Mouse (Mus musculus): Measurements from ENCODE around the gene Clca1. TPM values are rescaled to one million over a fixed set of nuclear protein-coding genes. Genes with fewer than 3 reads are reported as not detected.

Clca1 gene
- polyA plus RNA-seq, 1 experiment from 2014 or later: not detected

- DNase-seq (ENCODE audit: low spot score): no peak
- Histone ChIP-seq H3K27ac (replicated peaks) (no peak overlapping the region), H3K36me3 (replicated peaks) (no peaks in the 10 kb centered on the region), H3K4me1 (no peaks in the 10 kb centered on the region), H3K27me3 (replicated peaks; ENCODE audit: low read depth, poor library complexity, severe bottlenecking) (no peaks in the 10 kb centered on the region), H3K4me3 (no peak overlapping the region), H3K9me3 (no peaks in the 10 kb centered on the region)
Measured at GRCm38 (mm10) chr3:144992618-144993017, 40.0 kb downstream of the Clca1 start.

GRCm38 (mm10) chr3:144985890-144986289, 46.7 kb downstream of the Clca1 start:
- H3K4me1 ChIP-seq: no peaks in the 10 kb centered on the region
- H3K27me3 ChIP-seq (replicated peaks; ENCODE audit: low read depth, poor library complexity, severe bottlenecking): no peaks in the 10 kb centered on the region
- H3K27ac ChIP-seq (replicated peaks): no peak overlapping the region
- WGBS: 78% methylated on average over 5 of the region's 5 CpGs
- H3K36me3 ChIP-seq (replicated peaks): no peaks in the 10 kb centered on the region
- H3K4me3 ChIP-seq: no peak overlapping the region
- DNase-seq (ENCODE audit: low spot score): no peak
- H3K9me3 ChIP-seq: no peaks in the 10 kb centered on the region

- Histone ChIP-seq H3K4me3 (no peak overlapping the region), H3K4me1 (0 out of 2 replicates have a peak, but pooled peaks cover 3% of the 10 kb centered on the region), H3K9me3 (no peaks in the 10 kb centered on the region), H3K36me3 (replicated peaks) (no peaks in the 10 kb centered on the region), H3K27me3 (replicated peaks; ENCODE audit: low read depth, poor library complexity, severe bottlenecking) (no peaks in the 10 kb centered on the region), H3K27ac (replicated peaks) (no peak overlapping the region)
- DNase-seq (ENCODE audit: low spot score): no peak
- 88% methylated on average over 6 of the region's 6 CpGs for WGBS
Measured at GRCm38 (mm10) chr3:144980551-144980950, 52.0 kb downstream of the Clca1 start.

GRCm38 (mm10) chr3:144977631-144978030, 54.9 kb downstream of the Clca1 start:
- no peak for DNase-seq (ENCODE audit: low spot score)
- Histone ChIP-seq H3K9me3 (no peaks in the 10 kb centered on the region), H3K36me3 (replicated peaks) (no peaks in the 10 kb centered on the region), H3K4me3 (no peak overlapping the region), H3K27me3 (replicated peaks; ENCODE audit: low read depth, poor library complexity, severe bottlenecking) (no peaks in the 10 kb centered on the region), H3K27ac (replicated peaks) (no peak overlapping the region), H3K4me1 (0 out of 2 replicates have a peak, but pooled peaks cover 3% of the 10 kb centered on the region)
- WGBS: 29% methylated on average over 4 of the region's 4 CpGs

GRCm38 (mm10) chr3:144976091-144976490, 56.5 kb downstream of the Clca1 start:
- Histone ChIP-seq H3K4me3 (no peak overlapping the region), H3K36me3 (replicated peaks) (no peaks in the 10 kb centered on the region), H3K27me3 (replicated peaks; ENCODE audit: low read depth, poor library complexity, severe bottlenecking) (no peaks in the 10 kb centered on the region), H3K27ac (replicated peaks) (no peak overlapping the region), H3K4me1 (0 out of 2 replicates have a peak, but pooled peaks cover 3% of the 10 kb centered on the region), H3K9me3 (no peaks in the 10 kb centered on the region)
- 83% methylated on average over 1 of the region's 1 CpGs for WGBS
- DNase-seq (ENCODE audit: low spot score): no peak

- H3K4me1 ChIP-seq: 0 out of 2 replicates have a peak, but pooled peaks cover 3% of the 10 kb centered on the region
- no peaks in the 10 kb centered on the region for H3K9me3 ChIP-seq
- no peak for DNase-seq (ENCODE audit: low spot score)
- no peak within 1 kb of the TSS for H3K27ac ChIP-seq (replicated peaks)
- H3K4me3 ChIP-seq: no peak within 1 kb of the TSS
- no peaks in the 10 kb centered on the region for H3K36me3 ChIP-seq (replicated peaks)
- H3K27me3 ChIP-seq (replicated peaks; ENCODE audit: low read depth, poor library complexity, severe bottlenecking): no peaks in the 10 kb centered on the region
Measured at GRCm38 (mm10) chr3:144974945-144975344, 57.6 kb downstream of the Clca1 start, which contains the start of gene Clca4a. Clca4a (minus strand) TSS chr3:144975045.

GRCm38 (mm10) chr3:144971553-144972270, 60.9 kb downstream of the Clca1 start:
- Histone ChIP-seq H3K27ac (replicated peaks) (no peak overlapping the region), H3K4me3 (no peak overlapping the region), H3K9me3 (no peaks in the 10 kb centered on the region), H3K4me1 (no peaks in the 10 kb centered on the region), H3K27me3 (replicated peaks; ENCODE audit: low read depth, poor library complexity, severe bottlenecking) (no peaks in the 10 kb centered on the region), H3K36me3 (replicated peaks) (no peaks in the 10 kb centered on the region)
- no peak for DNase-seq (ENCODE audit: low spot score)
- 74% methylated on average over 9 of the region's 9 CpGs for WGBS

GRCm38 (mm10) chr3:144969755-144970154, 62.8 kb downstream of the Clca1 start:
- no peaks in the 10 kb centered on the region for H3K27me3 ChIP-seq (replicated peaks; ENCODE audit: low read depth, poor library complexity, severe bottlenecking)
- DNase-seq (ENCODE audit: low spot score): no peak
- no peaks in the 10 kb centered on the region for H3K9me3 ChIP-seq
- no peak overlapping the region for H3K27ac ChIP-seq (replicated peaks)
- no peaks in the 10 kb centered on the region for H3K36me3 ChIP-seq (replicated peaks)
- H3K4me1 ChIP-seq: no peaks in the 10 kb centered on the region
- no peak overlapping the region for H3K4me3 ChIP-seq
- WGBS: 85% methylated on average over 1 of the region's 1 CpGs

GRCm38 (mm10) chr3:144966074-144966473, 66.5 kb downstream of the Clca1 start:
- H3K4me1 ChIP-seq: no peaks in the 10 kb centered on the region
- no peaks in the 10 kb centered on the region for H3K9me3 ChIP-seq
- no peak overlapping the region for H3K4me3 ChIP-seq
- 76% methylated on average over 4 of the region's 4 CpGs for WGBS
- no peak for DNase-seq (ENCODE audit: low spot score)
- no peaks in the 10 kb centered on the region for H3K27me3 ChIP-seq (replicated peaks; ENCODE audit: low read depth, poor library complexity, severe bottlenecking)
- no peak overlapping the region for H3K27ac ChIP-seq (replicated peaks)
- H3K36me3 ChIP-seq (replicated peaks): no peaks in the 10 kb centered on the region

Other genes starting within 250 kb of the Clca1 start
- gene Clca3a2, start 213.3 kb downstream of the Clca1 start, polyA plus RNA-seq (2016; fragmentation: Nextera tagmentation; extraction: Ambion mirVana): not detected in 2 replicates
- not detected in 2 replicates for gene Clca3b, start 183.4 kb downstream of the Clca1 start, polyA plus RNA-seq (2016; fragmentation: Nextera tagmentation; extraction: Ambion mirVana)
- gene Clca4b, start 100.2 kb downstream of the Clca1 start, polyA plus RNA-seq (2016; fragmentation: Nextera tagmentation; extraction: Ambion mirVana): not detected in 2 replicates
- gene Clca4a, start 57.7 kb downstream of the Clca1 start, polyA plus RNA-seq (2016; fragmentation: Nextera tagmentation; extraction: Ambion mirVana): 0.05 TPM in 2 replicates
- gene Clca2, start 66.7 kb upstream of the Clca1 start, polyA plus RNA-seq (2016; fragmentation: Nextera tagmentation; extraction: Ambion mirVana): 0.22 and 0.24 TPM in 2 replicates
- 19.5 and 19.9 TPM in 2 replicates for gene Odf2l, start 85.8 kb upstream of the Clca1 start, polyA plus RNA-seq (2016; fragmentation: Nextera tagmentation; extraction: Ambion mirVana)